Mouse (Mus musculus): Measurements from ENCODE around the gene Cluh. TPM values are rescaled to one million over a fixed set of nuclear protein-coding genes. Genes with fewer than 3 reads are reported as not detected.

Gene Cluh
- polyA plus RNA-seq, 1 experiment from 2014 or later: 47.2 TPM

GRCm38 (mm10) chr11:74675156-74675555, 25.9 kb downstream of the Cluh start:
- Histone ChIP-seq H3K27me3 (replicated peaks) (no peaks in the 10 kb centered on the region), H3K4me3 (no peak overlapping the region), H3K36me3 (peaks cover 78% of the 10 kb centered on the region), H3K4me1 (no peaks in the 10 kb centered on the region), H3K9ac (no peak overlapping the region), H3K9me3 (no peaks in the 10 kb centered on the region), H3K27ac (replicated peaks) (no peak overlapping the region), H3K4me2 (no peak overlapping the region)
- no peak; the same call in 1 of the 2 replicates for ATAC-seq (ENCODE audit: extremely low read depth, insufficient number of reproducible peaks, low FRiP score, low TSS enrichment)
- WGBS: 85% methylated on average over 4 of the region's 4 CpGs

GRCm38 (mm10) chr11:74692151-74692550, 42.9 kb downstream of the Cluh start:
- no peak overlapping the region for H3K4me2 ChIP-seq
- no peaks in the 10 kb centered on the region for H3K4me1 ChIP-seq
- H3K9ac ChIP-seq: no peak overlapping the region
- no peak overlapping the region for H3K27ac ChIP-seq (replicated peaks)
- 69% methylated on average over 1 of the region's 1 CpGs for WGBS
- ATAC-seq (ENCODE audit: extremely low read depth, insufficient number of reproducible peaks, low FRiP score, low TSS enrichment): no peak
- H3K27me3 ChIP-seq (replicated peaks): no peaks in the 10 kb centered on the region
- H3K9me3 ChIP-seq: no peaks in the 10 kb centered on the region
- peaks cover 69% of the 10 kb centered on the region for H3K36me3 ChIP-seq
- no peak overlapping the region for H3K4me3 ChIP-seq

GRCm38 (mm10) chr11:74699505-74699904, 50.2 kb downstream of the Cluh start:
- 98% methylated on average over 2 of the region's 2 CpGs for WGBS
- H3K27ac ChIP-seq (replicated peaks): no peak overlapping the region
- H3K27me3 ChIP-seq (replicated peaks): no peaks in the 10 kb centered on the region
- no peak overlapping the region for H3K9ac ChIP-seq
- H3K4me1 ChIP-seq: peaks cover 4% of the 10 kb centered on the region; the same call in 1 of the 2 replicates
- H3K9me3 ChIP-seq: no peaks in the 10 kb centered on the region
- H3K4me2 ChIP-seq: no peak overlapping the region
- H3K4me3 ChIP-seq: no peak overlapping the region
- ATAC-seq (ENCODE audit: extremely low read depth, insufficient number of reproducible peaks, low FRiP score, low TSS enrichment): no peak
- H3K36me3 ChIP-seq: peaks cover 48% of the 10 kb centered on the region

DNA sequence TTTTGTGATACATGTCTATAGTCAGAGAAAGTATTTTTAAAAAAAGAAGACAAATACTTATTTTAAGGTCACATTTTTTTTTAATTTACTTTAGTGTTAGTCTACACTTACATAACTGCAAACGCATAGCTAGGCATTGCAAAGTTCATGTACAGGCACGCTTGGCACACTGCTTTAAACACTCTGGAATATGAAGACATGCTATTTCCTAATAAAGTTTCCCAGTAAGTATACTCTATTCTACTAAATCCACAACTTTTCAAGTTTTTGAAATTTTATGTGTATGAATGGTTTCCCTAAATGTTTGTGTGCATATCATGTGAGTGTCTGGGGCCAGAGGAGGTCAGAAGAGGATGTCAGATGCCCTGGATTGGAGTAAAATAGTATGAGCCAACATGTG, 54.8 kb downstream of the Cluh start:
- Histone ChIP-seq H3K9me3 (no peaks in the 10 kb centered on the region), H3K36me3 (peaks cover 19% of the 10 kb centered on the region), H3K4me3 (no peak overlapping the region), H3K27me3 (replicated peaks) (no peaks in the 10 kb centered on the region), H3K9ac (no peak overlapping the region), H3K4me1 (peaks cover 25% of the 10 kb centered on the region), H3K4me2 (no peak overlapping the region), H3K27ac (replicated peaks) (no peak overlapping the region)
- no peak for ATAC-seq (ENCODE audit: extremely low read depth, insufficient number of reproducible peaks, low FRiP score, low TSS enrichment)
- 98% methylated on average over 2 of the region's 2 CpGs for WGBS

GRCm38 (mm10) chr11:74708781-74709180, 59.5 kb downstream of the Cluh start:
- 0 out of 2 replicates have a peak overlapping the region, but pooled peaks have one; percentile 36 for H3K27ac ChIP-seq (replicated peaks)
- H3K27me3 ChIP-seq (replicated peaks): no peaks in the 10 kb centered on the region
- no peaks in the 10 kb centered on the region for H3K9me3 ChIP-seq
- H3K4me2 ChIP-seq: peak overlapping the region; percentile 5; the same call in 1 of the 2 replicates
- no peak overlapping the region for H3K4me3 ChIP-seq
- WGBS: 14% methylated on average over 1 of the region's 1 CpGs
- ATAC-seq (ENCODE audit: extremely low read depth, insufficient number of reproducible peaks, low FRiP score, low TSS enrichment): no peak
- H3K36me3 ChIP-seq: peaks cover 36% of the 10 kb centered on the region
- peaks cover 33% of the 10 kb centered on the region for H3K4me1 ChIP-seq
- no peak overlapping the region for H3K9ac ChIP-seq

- no peak overlapping the region for H3K4me3 ChIP-seq
- H3K27me3 ChIP-seq (replicated peaks): no peaks in the 10 kb centered on the region
- H3K4me2 ChIP-seq: no peak overlapping the region
- no peaks in the 10 kb centered on the region for H3K9me3 ChIP-seq
- H3K36me3 ChIP-seq: peaks cover 32% of the 10 kb centered on the region
- H3K9ac ChIP-seq: no peak overlapping the region
- WGBS: 92% methylated on average over 1 of the region's 1 CpGs
- no peak for ATAC-seq (ENCODE audit: extremely low read depth, insufficient number of reproducible peaks, low FRiP score, low TSS enrichment)
- H3K27ac ChIP-seq (replicated peaks): no peak overlapping the region
- peaks cover 29% of the 10 kb centered on the region for H3K4me1 ChIP-seq
Observed at GRCm38 (mm10) chr11:74710671-74711070, 61.4 kb downstream of the Cluh start.

- H3K4me3 ChIP-seq: no peak overlapping the region
- 83% methylated on average over 3 of the region's 3 CpGs for WGBS
- no peaks in the 10 kb centered on the region for H3K27me3 ChIP-seq (replicated peaks)
- ATAC-seq (ENCODE audit: extremely low read depth, insufficient number of reproducible peaks, low FRiP score, low TSS enrichment): no peak
- H3K36me3 ChIP-seq: peaks cover 12% of the 10 kb centered on the region
- H3K9me3 ChIP-seq: no peaks in the 10 kb centered on the region
- no peak overlapping the region for H3K4me2 ChIP-seq
- H3K27ac ChIP-seq (replicated peaks): no peak overlapping the region
- peaks cover 42% of the 10 kb centered on the region for H3K4me1 ChIP-seq
- H3K9ac ChIP-seq: no peak overlapping the region
Observed at GRCm38 (mm10) chr11:74715971-74716525, 66.8 kb downstream of the Cluh start.

Other genes starting within 250 kb of the Cluh start
- 3.1 and 4.0 TPM in 2 replicates for gene Rap1gap2, start 38.6 kb upstream of the Cluh start, polyA plus RNA-seq (2015; fragmentation: Nextera tagmentation; extraction: Ambion mirVana)
- gene Ccdc92b, start 29.9 kb upstream of the Cluh start, polyA plus RNA-seq (2015; fragmentation: Nextera tagmentation; extraction: Ambion mirVana): 0.71 and 0.96 TPM in 2 replicates
- gene Pafah1b1, start 75.2 kb downstream of the Cluh start, polyA plus RNA-seq (2015; fragmentation: Nextera tagmentation; extraction: Ambion mirVana): 34.6 and 47.6 TPM in 2 replicates
- gene Mettl16, start 121.3 kb downstream of the Cluh start, polyA plus RNA-seq (2015; fragmentation: Nextera tagmentation; extraction: Ambion mirVana): 29.2 and 32.8 TPM in 2 replicates
- gene Mnt, start 181.4 kb downstream of the Cluh start, polyA plus RNA-seq (2015; fragmentation: Nextera tagmentation; extraction: Ambion mirVana): 3.3 and 3.5 TPM in 2 replicates
- gene Sgsm2, start 247.6 kb downstream of the Cluh start, polyA plus RNA-seq (2015; fragmentation: Nextera tagmentation; extraction: Ambion mirVana): 4.2 and 4.9 TPM in 2 replicates
- gene Tsr1, start 248.6 kb downstream of the Cluh start, polyA plus RNA-seq (2015; fragmentation: Nextera tagmentation; extraction: Ambion mirVana): 26.5 and 27.4 TPM in 2 replicates